Mouse (Mus musculus): Measurements from ENCODE around the gene Crhr2. TPM values are rescaled to one million over a fixed set of nuclear protein-coding genes. Genes with fewer than 3 reads are reported as not detected.
A peak's percentile ranks its signal among the peaks of the same experiment; 100 is the strongest.

The Crhr2 gene
- total and polyA plus RNA-seq, 2 experiments from 2014 or later, result 2.0 to 3.0 TPM

DNA sequence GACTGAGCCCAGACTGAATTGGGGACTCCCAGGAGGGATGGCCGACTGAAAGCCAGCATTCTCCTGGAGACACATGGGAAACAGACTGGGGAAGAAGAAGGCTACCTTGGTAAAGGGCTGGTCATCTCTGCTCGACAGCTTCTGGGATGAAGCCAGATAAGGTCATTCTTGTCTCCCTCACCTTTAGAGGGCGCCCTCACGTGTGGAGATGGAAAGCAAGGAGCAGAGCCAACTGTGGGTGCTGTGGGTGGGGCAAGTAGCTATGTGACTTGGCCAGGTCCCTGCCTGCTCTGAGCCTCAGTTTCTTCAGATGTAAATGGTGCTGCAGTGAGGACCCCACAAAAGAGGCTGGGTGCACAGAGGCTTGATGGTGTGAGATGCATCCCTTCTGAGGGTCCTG, 42.2 kb downstream of the Crhr2 start:
- Histone ChIP-seq H3K4me3 (ENCODE audit: low read depth, low read length) (no peak overlapping the region), H3K4me1 (ENCODE audit: insufficient read depth, low read length) (no peaks in the 10 kb centered on the region), H3K9me3 (ENCODE audit: low read length) (no peaks in the 10 kb centered on the region), H3K9ac (replicated peaks; ENCODE audit: low read length, poor library complexity, severe bottlenecking) (no peak overlapping the region), H3K27me3 (ENCODE audit: insufficient read depth, low read length) (no peaks in the 10 kb centered on the region), H3K4me2 (ENCODE audit: low read depth, low read length, poor library complexity, severe bottlenecking) (no peak overlapping the region), H3K36me3 (ENCODE audit: insufficient read depth, low read length) (no peaks in the 10 kb centered on the region), H3K27ac (ENCODE audit: low read depth, low read length) (no peak overlapping the region)
- WGBS, result 42% methylated on average over 4 of the region's 4 CpGs
- TF ChIP-seq CTCF (IDR thresholded peaks at IDR 0.05), result 0 out of 2 replicates have a peak, but pooled peaks have one; percentile 9
- DNase-seq (ENCODE audit: low spot score) (no peak), ATAC-seq (ENCODE audit: low FRiP score) (no peak)

DNA sequence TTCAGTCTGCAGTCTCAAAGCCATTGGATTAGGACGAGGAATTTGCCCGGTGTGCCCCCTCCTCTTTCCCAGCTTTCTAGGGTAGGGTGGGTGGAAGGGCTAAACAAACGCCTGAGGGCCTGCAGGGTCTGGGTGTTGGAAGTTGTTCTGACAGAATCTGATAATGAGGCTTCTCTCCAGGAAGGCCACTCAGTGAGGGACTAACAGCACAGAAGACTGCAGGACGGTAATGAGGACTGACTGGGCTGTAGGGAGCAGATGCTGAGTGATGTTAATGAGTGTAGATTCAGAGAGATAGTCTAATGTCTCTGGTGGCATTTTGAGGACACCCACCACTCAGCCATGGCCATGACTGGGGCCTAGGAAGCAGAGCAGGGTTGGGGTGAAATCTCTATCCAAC, 45.5 kb downstream of the Crhr2 start:
- ATAC-seq (ENCODE audit: low FRiP score), result no peak
- H3K36me3 ChIP-seq (ENCODE audit: insufficient read depth, low read length), result no peaks in the 10 kb centered on the region
- 37% methylated on average over 4 of the region's 4 CpGs for WGBS

DNA sequence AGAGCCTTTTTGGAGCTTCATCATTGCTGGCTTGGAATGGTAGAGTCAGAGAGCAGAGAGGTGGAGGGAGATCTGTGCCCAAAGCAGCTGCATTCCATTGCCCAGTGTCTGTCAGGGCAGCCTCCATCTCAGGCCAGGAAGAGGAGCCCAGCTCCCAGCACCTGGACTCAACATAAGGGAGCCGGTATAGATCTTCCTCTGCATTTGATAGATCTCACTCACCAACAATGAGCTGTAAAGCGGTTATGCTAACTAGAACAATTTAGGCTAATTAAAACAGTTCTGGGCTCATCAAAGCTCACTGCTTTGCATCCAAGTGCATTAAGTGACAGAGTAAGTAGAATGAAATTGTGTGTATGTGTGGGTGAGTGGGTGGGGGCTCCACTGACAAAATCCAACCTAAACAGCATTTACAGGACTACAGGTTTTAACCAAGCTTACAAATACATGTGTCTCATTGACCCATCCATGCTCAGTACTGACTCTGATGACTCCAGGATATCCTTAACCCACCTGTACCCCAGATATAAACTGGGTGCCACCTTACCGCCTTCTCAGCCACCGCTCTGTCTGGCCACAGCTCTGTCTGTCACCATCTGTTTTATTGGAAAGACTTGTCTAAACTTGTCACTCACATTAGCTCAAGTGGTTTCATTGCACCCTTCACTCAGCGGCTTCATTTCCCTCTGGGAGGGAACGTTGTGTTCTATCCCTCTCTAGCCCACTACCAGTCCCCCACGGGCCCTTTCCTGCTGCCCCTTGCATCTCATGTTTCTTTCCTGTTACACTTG, 50.4 kb downstream of the Crhr2 start:
- no peak overlapping the region for H3K27ac ChIP-seq (ENCODE audit: low read depth, low read length)
- 82% methylated on average over 7 of the region's 7 CpGs for WGBS
- H3K36me3 ChIP-seq (ENCODE audit: insufficient read depth, low read length), result peaks cover 31% of the 10 kb centered on the region
- H3K4me2 ChIP-seq (ENCODE audit: low read depth, low read length, poor library complexity, severe bottlenecking), result no peak overlapping the region
- TF ChIP-seq CTCF (IDR thresholded peaks at IDR 0.05), result no peak
- ATAC-seq (ENCODE audit: low FRiP score), result no peak
- no peak for DNase-seq (ENCODE audit: low spot score)
- H3K4me1 ChIP-seq (ENCODE audit: insufficient read depth, low read length), result no peaks in the 10 kb centered on the region
- no peak overlapping the region for H3K9ac ChIP-seq (replicated peaks; ENCODE audit: low read length, poor library complexity, severe bottlenecking)
- H3K4me3 ChIP-seq (ENCODE audit: low read depth, low read length), result no peak overlapping the region
- H3K9me3 ChIP-seq (ENCODE audit: low read length), result no peaks in the 10 kb centered on the region
- H3K27me3 ChIP-seq (ENCODE audit: insufficient read depth, low read length), result no peaks in the 10 kb centered on the region

More for the DNA sequence above, 45.5 kb downstream of the Crhr2 start:
- no peak for TF ChIP-seq CTCF (IDR thresholded peaks at IDR 0.05)
- H3K4me1 ChIP-seq (ENCODE audit: insufficient read depth, low read length), result no peaks in the 10 kb centered on the region
- no peaks in the 10 kb centered on the region for H3K27me3 ChIP-seq (ENCODE audit: insufficient read depth, low read length)
- DNase-seq (ENCODE audit: low spot score), result no peak
- no peak overlapping the region for H3K9ac ChIP-seq (replicated peaks; ENCODE audit: low read length, poor library complexity, severe bottlenecking)
- no peak overlapping the region for H3K4me3 ChIP-seq (ENCODE audit: low read depth, low read length)
- no peaks in the 10 kb centered on the region for H3K9me3 ChIP-seq (ENCODE audit: low read length)
- H3K4me2 ChIP-seq (ENCODE audit: low read depth, low read length, poor library complexity, severe bottlenecking), result no peak overlapping the region
- no peak overlapping the region for H3K27ac ChIP-seq (ENCODE audit: low read depth, low read length)

DNA sequence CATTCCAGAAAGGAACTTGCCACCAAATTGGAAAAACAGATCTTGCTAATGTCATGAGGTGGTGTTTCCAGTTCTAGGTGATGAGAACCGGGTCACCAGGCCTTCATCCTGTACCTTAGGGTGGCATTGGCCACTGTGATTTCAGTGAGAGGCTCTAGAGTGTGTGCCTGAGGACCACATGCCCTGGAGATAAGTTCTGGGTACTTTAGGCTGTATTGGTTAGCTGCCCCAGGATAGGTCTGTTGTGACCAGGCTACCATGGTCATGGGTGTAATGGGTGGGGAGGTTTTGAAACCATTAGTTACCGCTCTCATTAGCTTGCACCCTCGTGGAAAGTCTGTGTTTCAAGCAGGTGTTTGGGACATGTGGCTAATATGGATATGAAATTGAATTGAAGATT, 51.4 kb downstream of the Crhr2 start:
- Histone ChIP-seq H3K4me1 (ENCODE audit: insufficient read depth, low read length) (no peaks in the 10 kb centered on the region), H3K9me3 (ENCODE audit: low read length) (no peaks in the 10 kb centered on the region), H3K27ac (ENCODE audit: low read depth, low read length) (no peak overlapping the region), H3K9ac (replicated peaks; ENCODE audit: low read length, poor library complexity, severe bottlenecking) (no peak overlapping the region), H3K4me3 (ENCODE audit: low read depth, low read length) (no peak overlapping the region), H3K4me2 (ENCODE audit: low read depth, low read length, poor library complexity, severe bottlenecking) (no peak overlapping the region), H3K27me3 (ENCODE audit: insufficient read depth, low read length) (no peaks in the 10 kb centered on the region), H3K36me3 (ENCODE audit: insufficient read depth, low read length) (peaks cover 31% of the 10 kb centered on the region)
- 94% methylated on average over 3 of the region's 3 CpGs for WGBS
- ATAC-seq (ENCODE audit: low FRiP score) (no peak), DNase-seq (ENCODE audit: low spot score) (no peak)
- TF ChIP-seq CTCF (IDR thresholded peaks at IDR 0.05), result no peak

DNA sequence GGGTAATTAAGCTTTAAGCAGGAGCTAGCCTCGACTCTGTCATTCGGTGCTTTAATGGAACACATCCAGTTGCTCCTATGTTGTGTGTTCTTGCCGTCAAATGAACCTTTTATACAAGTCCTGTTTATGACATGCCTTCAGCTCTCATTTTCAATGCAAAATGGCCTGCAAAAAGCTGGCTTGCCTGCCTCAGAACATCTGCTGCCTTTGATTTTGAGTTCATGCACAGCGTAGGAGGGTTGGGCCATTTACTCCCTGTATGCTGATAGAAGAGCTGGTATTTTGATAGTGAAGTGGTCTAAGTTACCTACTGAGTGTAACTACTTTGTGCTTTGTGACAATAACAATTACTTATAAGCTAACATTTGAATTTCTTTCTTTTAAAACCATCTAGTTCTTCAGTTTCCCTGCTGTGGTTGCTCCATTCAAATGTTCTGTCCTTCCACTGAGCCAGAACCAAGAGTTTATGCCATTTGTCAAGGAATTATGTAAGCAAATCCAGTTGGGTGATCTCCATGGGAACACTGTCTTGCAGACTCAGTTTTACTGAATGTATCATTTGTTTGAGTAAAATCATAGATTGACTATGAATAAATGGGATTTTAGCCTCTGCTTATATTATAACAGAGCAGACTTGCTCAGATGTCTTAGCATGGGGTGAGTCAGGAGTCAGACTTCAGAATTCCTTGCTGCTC, 56.1 kb downstream of the Crhr2 start:
- H3K4me2 ChIP-seq (ENCODE audit: low read depth, low read length, poor library complexity, severe bottlenecking), result no peak overlapping the region
- no peak overlapping the region for H3K27ac ChIP-seq (ENCODE audit: low read depth, low read length)
- H3K36me3 ChIP-seq (ENCODE audit: insufficient read depth, low read length), result peaks cover 57% of the 10 kb centered on the region
- no peaks in the 10 kb centered on the region for H3K27me3 ChIP-seq (ENCODE audit: insufficient read depth, low read length)
- TF ChIP-seq CTCF (IDR thresholded peaks at IDR 0.05), result no peak
- WGBS, result 90% methylated on average over 4 of the region's 4 CpGs
- H3K9ac ChIP-seq (replicated peaks; ENCODE audit: low read length, poor library complexity, severe bottlenecking), result no peak overlapping the region
- no peaks in the 10 kb centered on the region for H3K4me1 ChIP-seq (ENCODE audit: insufficient read depth, low read length)
- ATAC-seq (ENCODE audit: low FRiP score), result no peak
- DNase-seq (ENCODE audit: low spot score), result no peak
- no peak overlapping the region for H3K4me3 ChIP-seq (ENCODE audit: low read depth, low read length)
- no peaks in the 10 kb centered on the region for H3K9me3 ChIP-seq (ENCODE audit: low read length)

DNA sequence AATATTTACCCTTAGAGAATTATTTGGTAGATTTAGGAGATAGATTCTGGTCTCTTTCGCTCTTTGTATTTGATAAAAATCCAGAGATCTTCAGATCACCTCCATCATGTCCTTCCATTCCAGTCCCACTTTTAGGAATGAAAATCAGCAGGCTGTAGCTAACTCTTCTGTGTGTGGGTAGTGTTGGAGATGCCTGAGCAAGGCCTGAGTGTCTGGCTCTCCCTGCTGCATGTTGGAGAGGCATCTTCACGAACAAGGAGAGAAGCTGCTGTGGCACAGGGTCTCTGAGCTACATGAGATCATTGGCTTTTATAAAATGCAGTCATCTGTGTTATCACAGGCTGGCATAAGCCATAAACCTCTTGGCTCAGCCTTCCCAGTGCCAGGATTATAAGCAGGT, 66.9 kb downstream of the Crhr2 start:
- H3K4me3 ChIP-seq (ENCODE audit: low read depth, low read length), result no peak overlapping the region
- TF ChIP-seq CTCF (IDR thresholded peaks at IDR 0.05), result no peak
- 91% methylated on average over 2 of the region's 2 CpGs for WGBS
- H3K9me3 ChIP-seq (ENCODE audit: low read length), result no peaks in the 10 kb centered on the region
- ATAC-seq (ENCODE audit: low FRiP score) (no peak), DNase-seq (ENCODE audit: low spot score) (no peak)
- H3K27me3 ChIP-seq (ENCODE audit: insufficient read depth, low read length), result no peaks in the 10 kb centered on the region
- H3K4me2 ChIP-seq (ENCODE audit: low read depth, low read length, poor library complexity, severe bottlenecking), result no peak overlapping the region
- no peaks in the 10 kb centered on the region for H3K4me1 ChIP-seq (ENCODE audit: insufficient read depth, low read length)
- H3K27ac ChIP-seq (ENCODE audit: low read depth, low read length), result no peak overlapping the region
- H3K36me3 ChIP-seq (ENCODE audit: insufficient read depth, low read length), result peaks cover 65% of the 10 kb centered on the region
- no peak overlapping the region for H3K9ac ChIP-seq (replicated peaks; ENCODE audit: low read length, poor library complexity, severe bottlenecking)
